Mouse (Mus musculus): ENCODE measurements around the gene Rnft1. TPM values are rescaled to one million over a fixed set of nuclear protein-coding genes. Genes with fewer than 3 reads are reported as not detected.
"Not testable (repeated sequence)": the region's sequence is repeated elsewhere in the genome, so short reads cannot be mapped to it uniquely, and the experiment has no call there.

Rnft1 gene
- polyA plus RNA-seq, 1 experiment, result 34.6 TPM

DNA sequence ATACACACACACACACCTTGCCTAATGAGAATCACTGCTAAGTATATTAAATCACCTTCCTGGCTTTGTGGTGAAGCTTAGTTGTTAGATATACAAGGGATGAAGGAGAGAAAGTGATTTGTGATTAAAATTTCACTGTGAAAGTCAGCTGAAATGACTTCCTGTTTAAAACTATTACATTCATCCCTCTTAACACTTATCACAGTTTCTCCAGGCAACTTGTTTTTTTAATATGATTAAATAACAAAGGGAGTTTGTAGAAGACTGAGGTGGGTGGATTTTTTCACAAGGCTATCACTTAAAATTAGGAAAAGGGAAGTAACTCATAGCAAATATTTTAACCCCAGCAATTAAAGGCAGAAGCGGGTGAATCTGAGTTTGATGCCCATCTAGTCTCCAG is 12.9 kb downstream of the Rnft1 start:
- Histone ChIP-seq H3K4me3 (ENCODE audit: insufficient read depth, low read depth, low read length) (no peak overlapping the region), H3K4me1 (ENCODE audit: control insufficient read depth, insufficient read depth, insufficient read length, low read length) (no peaks in the 10 kb centered on the region), H3K27ac (replicated peaks; ENCODE audit: low read depth, low read length) (no peak overlapping the region)

DNA sequence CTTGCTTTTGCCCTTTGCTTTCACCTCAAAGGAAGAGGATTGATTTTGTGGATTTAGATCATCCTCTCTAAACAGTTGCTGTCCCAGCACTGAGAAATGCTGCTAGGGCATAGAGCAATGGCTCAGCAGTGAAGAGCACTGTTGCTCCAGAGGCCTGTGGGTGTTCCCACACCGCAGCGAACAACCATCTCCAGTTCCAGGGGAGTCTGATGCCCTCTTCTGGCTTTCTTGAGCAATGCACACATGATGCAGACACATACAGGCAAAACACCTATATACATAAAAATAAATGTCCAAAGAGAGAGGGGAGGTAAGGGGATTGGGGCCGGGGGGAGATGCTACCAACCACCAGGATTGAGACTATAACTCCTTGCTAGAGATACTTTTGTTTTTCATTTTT is 13.5 kb downstream of the Rnft1 start:
- no peak overlapping the region for H3K4me3 ChIP-seq (ENCODE audit: insufficient read depth, low read depth, low read length)
- no peak overlapping the region for H3K27ac ChIP-seq (replicated peaks; ENCODE audit: low read depth, low read length)
- H3K4me1 ChIP-seq (ENCODE audit: control insufficient read depth, insufficient read depth, insufficient read length, low read length), result no peaks in the 10 kb centered on the region

DNA sequence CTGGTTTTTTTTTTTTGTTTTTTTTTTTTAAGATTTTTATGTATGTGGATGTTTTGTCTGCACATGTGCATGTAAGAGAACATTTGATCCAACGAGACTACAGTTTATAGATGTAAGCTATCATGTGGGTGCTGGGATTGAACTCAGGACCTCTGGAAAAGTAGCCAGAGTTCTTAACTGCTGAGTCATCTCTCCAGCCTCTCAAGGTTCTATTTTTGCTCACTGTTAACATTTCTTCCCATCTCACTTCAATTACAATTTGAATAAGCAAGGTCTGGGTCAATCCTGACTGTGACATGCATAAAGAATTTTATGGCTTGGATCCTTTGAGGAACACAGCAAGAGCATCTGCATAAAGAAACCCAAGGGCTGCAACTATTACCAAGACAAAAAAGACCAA is 16.3 kb downstream of the Rnft1 start:
- Histone ChIP-seq H3K4me3 (ENCODE audit: insufficient read depth, low read depth, low read length) (no peak overlapping the region), H3K27ac (replicated peaks; ENCODE audit: low read depth, low read length) (no peak overlapping the region), H3K4me1 (ENCODE audit: control insufficient read depth, insufficient read depth, insufficient read length, low read length) (no peaks in the 10 kb centered on the region)

DNA sequence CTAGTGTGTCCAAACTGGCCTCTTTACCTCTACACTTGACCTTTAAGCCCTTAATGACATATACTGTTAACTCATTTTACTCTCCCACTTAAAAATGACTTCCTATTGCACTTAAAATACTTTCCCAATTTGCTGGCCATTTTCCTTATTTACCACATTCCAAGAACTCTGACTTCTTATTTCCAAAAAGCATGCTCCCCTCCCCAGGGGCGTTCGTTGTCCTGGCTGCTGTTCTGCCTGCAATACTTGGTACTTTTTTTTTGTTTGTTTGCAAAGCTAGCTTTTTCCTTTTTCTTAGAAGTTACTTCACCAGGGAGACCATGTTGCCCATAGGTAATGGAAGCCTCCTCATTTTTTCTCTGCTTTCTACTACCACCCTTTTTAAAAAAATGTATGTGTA is 18.7 kb downstream of the Rnft1 start:
- 0 out of 2 replicates have a peak overlapping the region, but pooled peaks have one; percentile 9 for H3K27ac ChIP-seq (replicated peaks; ENCODE audit: low read depth, low read length)
- H3K4me1 ChIP-seq (ENCODE audit: control insufficient read depth, insufficient read depth, insufficient read length, low read length), result no peaks in the 10 kb centered on the region
- H3K4me3 ChIP-seq (ENCODE audit: insufficient read depth, low read depth, low read length), result no peak overlapping the region

DNA sequence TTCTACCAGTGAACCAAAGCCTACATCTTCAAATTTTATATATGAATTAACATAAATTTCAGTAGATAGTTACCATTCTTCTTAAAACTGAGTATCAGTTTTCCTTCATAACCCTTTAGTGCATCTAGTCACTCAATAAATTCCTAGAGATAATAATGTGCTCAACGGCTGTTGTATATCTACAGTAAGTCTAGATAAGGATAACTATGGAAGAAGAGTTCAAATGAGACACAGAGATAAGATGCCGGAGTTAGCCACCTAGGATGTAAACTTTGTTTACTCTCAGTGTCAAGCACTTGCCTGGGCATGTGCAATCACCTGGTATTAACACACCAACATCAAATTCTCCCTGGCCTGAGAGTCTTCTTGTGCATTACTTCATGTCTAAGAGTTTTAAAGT is 22.9 kb downstream of the Rnft1 start:
- Histone ChIP-seq H3K27ac (replicated peaks; ENCODE audit: low read depth, low read length) (no peak overlapping the region), H3K4me1 (ENCODE audit: control insufficient read depth, insufficient read depth, insufficient read length, low read length) (no peaks in the 10 kb centered on the region)

DNA sequence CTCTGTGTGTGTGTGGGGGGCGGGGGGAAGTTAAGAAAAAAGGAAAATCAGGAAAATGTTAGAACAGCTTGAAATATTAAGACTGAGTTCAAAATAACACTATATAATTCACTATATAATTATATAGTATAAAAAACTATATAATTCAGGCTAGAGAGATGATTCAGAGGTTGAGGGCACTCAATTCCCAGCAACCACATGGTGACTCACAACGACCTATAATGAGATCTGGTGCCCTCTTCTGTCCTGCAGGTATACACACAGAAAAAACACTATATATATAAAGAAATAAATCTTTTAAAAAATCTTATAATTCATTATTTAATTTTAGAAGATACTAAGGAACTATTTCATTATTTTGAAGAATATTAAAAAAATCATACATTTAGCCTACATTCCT is 23.5 kb downstream of the Rnft1 start:
- no peak overlapping the region for H3K27ac ChIP-seq (replicated peaks; ENCODE audit: low read depth, low read length)
- H3K4me1 ChIP-seq (ENCODE audit: control insufficient read depth, insufficient read depth, insufficient read length, low read length), result no peaks in the 10 kb centered on the region
- no peak overlapping the region for H3K4me3 ChIP-seq (ENCODE audit: insufficient read depth, low read depth, low read length)

More for the DNA sequence above, 22.9 kb downstream of the Rnft1 start:
- H3K4me3 ChIP-seq (ENCODE audit: insufficient read depth, low read depth, low read length), result no peak overlapping the region

DNA sequence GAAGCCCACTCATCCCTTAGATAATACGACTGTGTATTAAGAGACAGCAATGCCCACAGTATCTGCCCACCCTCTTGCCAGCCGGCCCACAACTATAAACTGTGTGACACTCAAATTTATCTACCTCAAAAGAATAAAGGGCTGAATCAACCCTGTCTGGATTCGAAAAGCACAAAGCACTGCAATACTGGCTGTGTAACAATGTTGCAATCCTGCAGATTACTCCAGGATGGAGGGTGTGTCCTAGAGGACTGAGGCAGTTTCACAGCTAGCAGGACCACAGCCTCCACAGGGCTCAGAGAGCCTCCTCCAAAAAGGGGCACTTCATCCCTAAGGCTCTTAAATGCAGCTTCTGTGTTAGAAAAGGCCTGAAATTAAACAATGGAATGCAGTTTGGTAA is 32.2 kb downstream of the Rnft1 start:
- Histone ChIP-seq H3K4me1 (ENCODE audit: control insufficient read depth, insufficient read depth, insufficient read length, low read length) (no peaks in the 10 kb centered on the region), H3K4me3 (ENCODE audit: insufficient read depth, low read depth, low read length) (no peak overlapping the region), H3K27ac (replicated peaks; ENCODE audit: low read depth, low read length) (no peak overlapping the region)

DNA sequence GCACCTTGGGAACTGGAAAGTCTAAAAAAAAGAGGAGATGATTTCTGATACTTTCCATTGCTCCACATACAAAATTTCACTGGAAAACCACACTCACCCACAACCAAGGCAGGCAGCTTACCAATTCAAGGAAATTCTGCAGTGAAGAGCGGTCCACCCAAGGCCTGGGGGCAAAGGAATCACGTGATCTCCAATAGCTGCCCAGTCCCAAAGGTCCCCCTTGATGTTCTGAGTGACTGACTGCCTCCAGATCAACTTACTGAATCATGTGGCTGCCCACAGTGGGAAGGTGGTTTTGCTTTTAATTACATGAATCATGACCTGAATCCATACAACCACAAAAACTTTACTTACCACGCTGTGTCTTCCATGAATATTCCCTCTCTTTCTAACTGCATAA is 32.8 kb downstream of the Rnft1 start:
- Histone ChIP-seq H3K4me1 (ENCODE audit: control insufficient read depth, insufficient read depth, insufficient read length, low read length) (no peaks in the 10 kb centered on the region), H3K27ac (replicated peaks; ENCODE audit: low read depth, low read length) (no peak overlapping the region), H3K4me3 (ENCODE audit: insufficient read depth, low read depth, low read length) (no peak overlapping the region)

DNA sequence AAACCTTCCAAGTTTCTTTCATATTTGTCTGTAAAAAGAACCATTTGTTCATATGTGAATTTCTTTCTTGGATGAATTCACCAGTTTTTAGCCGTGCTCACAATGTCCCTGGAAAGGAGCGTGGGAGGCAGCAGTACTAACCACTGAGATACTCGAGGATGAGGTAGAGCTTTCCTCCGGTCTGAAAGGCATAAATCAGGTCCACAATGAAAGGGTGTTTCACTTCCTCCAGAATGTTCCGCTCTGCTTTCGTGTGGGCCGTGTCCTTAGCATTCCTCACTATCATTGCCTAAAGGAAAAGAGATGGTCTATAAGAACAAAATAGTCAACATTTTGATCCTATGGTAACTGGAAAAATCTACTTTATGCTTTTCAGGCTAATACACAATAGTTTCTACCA is 35.3 kb downstream of the Rnft1 start:
- no peaks in the 10 kb centered on the region for H3K4me1 ChIP-seq (ENCODE audit: control insufficient read depth, insufficient read depth, insufficient read length, low read length)

DNA sequence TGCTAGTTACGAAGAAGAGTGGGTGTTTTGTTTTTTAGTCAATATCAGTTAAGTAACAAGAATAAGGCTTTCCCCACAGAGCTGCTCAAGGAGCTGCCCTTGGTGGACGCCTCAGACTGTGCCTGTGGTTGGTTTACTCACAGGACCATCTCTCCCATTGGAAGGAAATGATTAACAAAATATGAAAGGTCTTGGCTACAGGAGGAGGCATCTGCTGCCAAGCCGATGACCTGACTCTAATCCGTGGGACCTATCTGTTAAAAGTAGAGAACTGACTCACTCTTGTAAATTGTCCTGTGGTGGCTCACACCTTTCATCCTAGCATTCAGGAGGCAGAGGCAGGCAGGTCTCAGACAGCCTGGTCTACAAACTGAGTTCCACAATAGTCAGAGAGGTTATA is 43.1 kb downstream of the Rnft1 start:
- no peak overlapping the region for H3K27ac ChIP-seq (replicated peaks; ENCODE audit: low read depth, low read length)
- no peaks in the 10 kb centered on the region for H3K4me1 ChIP-seq (ENCODE audit: control insufficient read depth, insufficient read depth, insufficient read length, low read length)
- no peak overlapping the region for H3K4me3 ChIP-seq (ENCODE audit: insufficient read depth, low read depth, low read length)

More for the DNA sequence above, 35.3 kb downstream of the Rnft1 start:
- Histone ChIP-seq H3K4me3 (ENCODE audit: insufficient read depth, low read depth, low read length) (no peak overlapping the region), H3K27ac (replicated peaks; ENCODE audit: low read depth, low read length) (no peak overlapping the region)

DNA sequence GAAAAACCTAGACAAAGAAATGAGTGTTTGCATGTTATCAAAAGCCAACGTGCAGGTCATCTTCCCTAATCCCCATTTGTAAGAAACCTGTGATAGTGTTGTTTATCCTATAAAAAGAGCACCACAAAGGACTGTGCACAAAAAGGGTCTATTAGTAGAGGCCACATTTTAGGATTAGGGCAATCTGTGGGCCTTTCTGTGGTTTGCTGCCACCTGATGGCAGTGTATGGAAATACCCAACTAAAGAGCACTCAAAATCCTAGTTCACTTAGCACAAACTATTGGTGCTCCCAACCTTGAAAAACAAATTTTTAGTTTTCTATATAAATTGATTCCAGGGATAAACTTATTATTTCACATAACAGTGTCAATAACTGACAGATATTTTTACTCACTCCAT is 48.4 kb downstream of the Rnft1 start:
- no peak overlapping the region for H3K27ac ChIP-seq (replicated peaks; ENCODE audit: low read depth, low read length)
- H3K4me1 ChIP-seq (ENCODE audit: control insufficient read depth, insufficient read depth, insufficient read length, low read length), result no peaks in the 10 kb centered on the region
- H3K4me3 ChIP-seq (ENCODE audit: insufficient read depth, low read depth, low read length), result no peak overlapping the region

DNA sequence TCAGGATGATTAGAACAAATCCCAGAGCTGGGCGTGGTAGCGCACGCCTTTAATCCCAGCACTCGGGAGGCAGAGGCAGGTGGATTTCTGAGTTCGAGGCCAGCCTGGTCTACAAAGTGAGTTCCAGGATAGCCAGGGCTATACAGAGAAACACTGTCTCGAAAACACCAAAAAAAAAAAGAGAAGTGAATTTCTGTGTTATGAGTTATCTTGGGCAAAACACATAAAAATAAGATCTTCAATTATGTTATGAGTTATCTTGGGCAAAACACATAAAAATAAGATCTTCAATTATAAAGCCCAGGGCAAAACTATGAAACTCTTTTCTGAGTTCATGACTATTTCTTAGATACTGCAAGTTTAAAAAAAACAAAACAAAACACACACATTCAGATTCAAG is 48.8 kb downstream of the Rnft1 start:
- H3K4me3 ChIP-seq (ENCODE audit: insufficient read depth, low read depth, low read length); H3K27ac ChIP-seq (replicated peaks; ENCODE audit: low read depth, low read length): not testable (repeated sequence)

DNA sequence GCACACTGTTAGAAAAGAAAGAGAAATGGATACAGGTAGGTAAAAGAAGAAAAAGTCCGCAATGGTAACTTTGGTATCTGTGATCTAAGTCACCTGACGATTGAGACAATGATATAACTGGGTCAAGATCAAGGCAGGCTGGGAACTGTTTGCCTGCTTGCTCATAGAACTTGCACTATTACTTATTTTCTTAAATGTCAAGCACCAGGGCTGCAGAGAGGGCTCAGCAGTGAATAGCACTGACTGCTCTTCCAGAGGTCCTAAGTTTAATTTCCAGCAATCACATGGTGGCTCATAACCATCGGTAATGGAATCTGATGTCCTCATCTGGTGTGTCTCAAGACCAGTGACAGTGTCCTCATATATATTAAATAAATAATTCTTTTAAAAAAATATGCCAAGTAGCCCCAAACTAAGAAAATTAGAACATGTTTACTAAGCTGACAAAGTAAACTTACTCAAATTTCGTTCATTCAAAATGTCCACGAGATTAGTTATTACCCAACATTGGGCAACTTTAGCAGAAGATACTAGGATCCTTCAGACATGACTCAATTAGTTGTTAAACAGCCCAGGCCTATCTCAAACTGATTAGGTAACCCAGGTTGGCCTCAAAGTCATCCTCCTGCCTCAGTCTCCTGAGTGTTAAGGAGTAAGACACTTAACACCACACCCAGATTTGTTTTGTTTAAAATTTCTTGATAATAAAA is 49.9 kb downstream of the Rnft1 start:
- Histone ChIP-seq H3K27ac (replicated peaks; ENCODE audit: low read depth, low read length) (no peak overlapping the region), H3K4me3 (ENCODE audit: insufficient read depth, low read depth, low read length) (no peak overlapping the region), H3K4me1 (ENCODE audit: control insufficient read depth, insufficient read depth, insufficient read length, low read length) (peaks cover 2% of the 10 kb centered on the region; the same call in 1 of the 2 replicates)

More for the DNA sequence above, 48.8 kb downstream of the Rnft1 start:
- H3K4me1 ChIP-seq (ENCODE audit: control insufficient read depth, insufficient read depth, insufficient read length, low read length), result not testable (repeated sequence)

DNA sequence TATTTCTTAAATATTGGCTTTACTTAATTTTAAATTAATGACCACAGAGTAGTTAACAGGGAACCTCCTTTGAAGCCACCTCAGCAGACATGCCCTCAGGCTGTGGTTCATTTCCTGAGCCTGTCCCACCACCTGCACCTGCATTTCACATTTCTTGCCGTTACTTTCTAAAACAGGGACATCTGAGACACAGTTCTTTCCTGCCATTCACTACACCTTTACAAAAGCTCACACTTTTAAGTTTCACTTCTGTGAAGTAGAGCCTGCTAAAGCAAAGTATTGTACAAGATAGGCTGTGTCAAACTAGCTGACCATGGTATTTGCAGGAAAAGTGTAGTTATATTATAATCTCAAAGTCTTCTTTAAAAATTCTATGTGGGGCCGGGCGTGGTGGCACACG is 54.3 kb downstream of the Rnft1 start:
- Histone ChIP-seq H3K27ac (replicated peaks; ENCODE audit: low read depth, low read length) (no peak overlapping the region; the same call in 1 of the 2 replicates), H3K4me3 (ENCODE audit: insufficient read depth, low read depth, low read length) (no peak overlapping the region), H3K4me1 (ENCODE audit: control insufficient read depth, insufficient read depth, insufficient read length, low read length) (peaks cover 12% of the 10 kb centered on the region)

DNA sequence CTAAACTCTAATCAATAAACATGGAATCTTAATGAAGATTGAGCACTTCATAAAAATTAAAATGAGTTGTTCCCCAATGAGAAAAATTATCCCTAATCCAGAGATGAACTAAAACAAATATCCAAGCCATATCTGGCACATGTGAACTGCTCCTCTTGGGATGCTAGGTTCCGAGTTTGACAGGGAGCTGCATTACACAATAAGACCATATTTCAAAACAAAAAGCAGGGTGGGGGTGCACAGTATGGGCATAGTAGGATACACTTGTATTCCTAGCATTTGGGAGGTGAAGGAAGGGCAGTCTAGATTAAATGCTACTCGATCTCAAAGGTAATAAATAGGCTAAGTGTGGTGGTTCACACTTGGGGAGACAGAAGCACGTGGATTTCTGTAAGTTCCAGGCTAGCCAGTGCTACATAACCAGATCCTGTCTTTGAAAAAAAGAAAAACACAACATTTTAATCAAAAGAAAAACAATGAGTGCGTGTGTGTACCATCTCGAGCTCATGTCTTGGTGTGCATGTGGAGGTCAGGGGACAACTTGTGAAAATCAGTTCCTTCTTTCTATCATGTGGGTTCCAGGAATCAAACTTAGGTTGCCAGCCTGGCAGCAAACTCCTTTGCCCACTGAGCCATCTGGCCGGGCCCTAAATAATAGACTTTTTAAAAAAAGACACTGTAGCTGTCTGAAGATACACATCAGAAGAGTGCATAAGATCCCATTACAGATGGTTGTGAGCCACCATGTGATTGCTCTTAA is 55.4 kb downstream of the Rnft1 start:
- peaks cover 12% of the 10 kb centered on the region for H3K4me1 ChIP-seq (ENCODE audit: control insufficient read depth, insufficient read depth, insufficient read length, low read length)
- peak overlapping the region; percentile 59 for H3K27ac ChIP-seq (replicated peaks; ENCODE audit: low read depth, low read length)
- no peak overlapping the region for H3K4me3 ChIP-seq (ENCODE audit: insufficient read depth, low read depth, low read length)

DNA sequence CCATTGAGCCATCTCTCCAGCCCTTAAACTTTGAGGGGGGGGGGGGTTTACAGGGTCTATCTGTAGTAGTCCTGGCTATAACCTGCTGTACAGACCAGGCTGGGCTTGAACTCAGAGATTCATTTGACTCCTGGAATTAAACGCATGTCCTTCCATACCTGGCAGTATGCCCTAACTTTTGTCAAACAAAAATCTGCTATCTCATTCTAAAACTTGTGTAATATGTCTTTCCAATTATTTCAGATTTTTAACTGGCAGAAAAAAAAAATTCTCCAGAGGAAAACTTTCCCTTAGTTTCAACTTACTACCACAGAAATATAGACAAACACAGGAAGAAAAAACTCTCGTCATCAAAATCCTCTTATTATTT is 56.0 kb downstream of the Rnft1 start:
- H3K4me1 ChIP-seq (ENCODE audit: control insufficient read depth, insufficient read depth, insufficient read length, low read length), result peaks cover 12% of the 10 kb centered on the region
- H3K4me3 ChIP-seq (ENCODE audit: insufficient read depth, low read depth, low read length), result no peak overlapping the region
- peak overlapping the region; percentile 59 for H3K27ac ChIP-seq (replicated peaks; ENCODE audit: low read depth, low read length)
